ENCODE assay signal across 27 mouse cellular contexts in the genomic region with DNA sequence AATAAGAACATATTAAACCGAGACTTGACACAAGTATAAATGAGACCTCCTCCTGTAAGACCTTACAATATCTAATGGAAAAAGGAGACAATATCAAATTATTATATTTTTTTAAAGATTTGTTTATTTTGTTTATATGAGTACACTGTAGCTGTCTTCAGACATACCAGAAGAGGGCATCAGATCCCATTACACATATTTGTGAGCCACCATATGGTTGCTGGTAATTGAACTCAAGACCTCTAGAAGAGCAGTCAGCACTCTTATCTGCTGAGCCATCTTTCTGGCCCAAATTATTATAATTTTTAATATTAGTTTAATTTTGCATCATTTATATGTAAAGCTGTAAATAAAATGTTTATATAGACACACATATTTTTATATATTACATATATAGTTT. TPM values are rescaled to one million over a fixed set of nuclear protein-coding genes. Genes with fewer than 3 reads are reported as not detected.
DNase-seq lines count a peak whose midpoint lies in the region; ATAC-seq and TF ChIP-seq lines count a peak whose summit lies in the region.
"Had no signal": no experiment of that assay in that cellular context is flagged by ENCODE, and none has a peak within 500 bp of the region (broad histone marks: within the 10 kb centered on the region; RNA-seq: fewer than 3 reads in every experiment).

No protein-coding gene starts in this region.

- no peak for TF ChIP-seq POLR2A in CH12.LX (IDR thresholded peaks at IDR 0.05; ENCODE audit: low read depth, low read length)

- TF ChIP-seq CTCF in kidney, postnatal 0 days (IDR thresholded peaks at IDR 0.05; ENCODE audit: low read depth) = peak; percentile 41; the same call in 1 of the 2 replicates
- peak; percentile 17; the same call in 1 of the 2 replicates for TF ChIP-seq CTCF in lung, postnatal 0 days (IDR thresholded peaks at IDR 0.05)
- TF ChIP-seq CTCF in CH12.LX (conservative IDR thresholded peaks at IDR 0.05 in 1 of 2, IDR thresholded peaks at IDR 0.05 in 1 of 2; ENCODE audit: low read depth in 2 of 2, low read length in 2 of 2) = peak in 1 of 2 experiments; percentile 59; a peak in 2 of 4 replicates
- peak; percentile 34 for TF ChIP-seq CTCF in stomach, postnatal 0 days (IDR thresholded peaks at IDR 0.05; ENCODE audit: low read depth)

- H3K79me2 ChIP-seq in CH12.LX (replicated peaks; ENCODE audit: control insufficient read depth, extremely low read depth, insufficient read depth, poor library complexity, severe bottlenecking) = peaks cover 4% of the 10 kb centered on the region

- WGBS in kidney, postnatal 0 days = 96% methylated on average over 1 of the region's 1 CpGs
- 81% methylated on average over 1 of the region's 1 CpGs for WGBS in lung, postnatal 0 days
- WGBS in stomach, postnatal 0 days = 94% methylated on average over 1 of the region's 1 CpGs

- no peak overlapping the region for H3K27ac ChIP-seq in kidney, postnatal 0 days
- H3K27ac ChIP-seq in lung, postnatal 0 days (ENCODE audit: low read length) = no peak overlapping the region
- H3K27ac ChIP-seq in CH12.LX (ENCODE audit: insufficient read depth, low read depth) = no peak overlapping the region
- H3K27ac ChIP-seq in stomach, postnatal 0 days (replicated peaks) = no peak overlapping the region
- H3K27ac ChIP-seq: embryonic facial prominence, embryonic 13.5 days; forebrain, embryonic 10.5 days; forebrain, embryonic 15.5 days; hindbrain, embryonic 13.5 days; limb, embryonic 13.5 days; midbrain, embryonic 12.5 days; neural tube, embryonic 13.5 days had no signal

- dilution Hi-C loops in CH12.LX (cut with MboI; ENCODE audit: extremely low pct_ligation_motif_present, extremely low pct_unique_long_range_greater_than_20kb, low sequenced_read_pairs) = no loop called here

- H3K4me1 ChIP-seq in kidney, postnatal 0 days (replicated peaks; ENCODE audit: insufficient read depth, low read length) = peaks cover 5% of the 10 kb centered on the region; the same call in 1 of the 2 replicates
- peaks cover 13% of the 10 kb centered on the region; the same call in 1 of the 2 replicates for H3K4me1 ChIP-seq in lung, postnatal 0 days (ENCODE audit: insufficient read depth, low read depth, low read length)
- H3K4me1 ChIP-seq in CH12.LX (ENCODE audit: control insufficient read depth in 1 of 2, insufficient read depth in 2 of 2) = peaks cover 2 to 20% of the 10 kb centered on the region in 2 experiments
- H3K4me1 ChIP-seq in stomach, postnatal 0 days (replicated peaks; ENCODE audit: control insufficient read depth, insufficient read depth) = peaks cover 3% of the 10 kb centered on the region; the same call in 1 of the 2 replicates

- TF ChIP-seq EP300 in lung, postnatal 0 days (IDR thresholded peaks at IDR 0.05) = no peak
- no peak for TF ChIP-seq EP300 in CH12.LX (IDR thresholded peaks at IDR 0.05; ENCODE audit: low read length)
- no peak for TF ChIP-seq EP300 in stomach, postnatal 0 days (optimal IDR thresholded peaks at IDR 0.05)

- no peak for DNase-seq in kidney, postnatal 0 days (ENCODE audit: low spot score)
- no peak for DNase-seq in kidney, postnatal 36 days
- DNase-seq in lung, postnatal 0 days (ENCODE audit: low spot score) = no peak
- DNase-seq in lung, postnatal 14 days = no peak
- DNase-seq in CH12.LX (ENCODE audit: extremely low read depth) = no peak
- DNase-seq in stomach, postnatal 0 days (ENCODE audit: low spot score) = no peak
- DNase-seq in urinary bladder, adult 2 months (ENCODE audit: low spot score) = no peak
- DNase-seq: adrenal gland, postnatal 25 days; cerebellum, adult 18-20 months; cerebellum, postnatal 10 days; heart, postnatal 36 days; kidney, adult 2 months; lung, adult 18-20 months; lung, postnatal 36 days; right cerebral cortex, postnatal 25 days; thymus, adult 2 months; thymus, postnatal 36 days had no signal

- in situ Hi-C loops in CH12.LX (cut with MboI; ENCODE audit: low pct_ligation_motif_present, low pct_unique_long_range_greater_than_20kb, low sequenced_read_pairs) = no loop called here

- H3K4me2 ChIP-seq in kidney, postnatal 0 days (ENCODE audit: low read length) = no peak overlapping the region
- H3K4me2 ChIP-seq in lung, postnatal 0 days (replicated peaks; ENCODE audit: low read depth, low read length) = no peak overlapping the region
- H3K4me2 ChIP-seq in CH12.LX (ENCODE audit: insufficient read depth, low read depth, poor library complexity, severe bottlenecking) = no peak overlapping the region
- no peak overlapping the region for H3K4me2 ChIP-seq in stomach, postnatal 0 days (replicated peaks; ENCODE audit: low read depth)
- H3K4me2 ChIP-seq: embryonic facial prominence, embryonic 13.5 days; forebrain, embryonic 15.5 days; heart, embryonic 11.5 days; hindbrain, embryonic 13.5 days; limb, embryonic 13.5 days; liver, embryonic 11.5 days; midbrain, embryonic 12.5 days; neural tube, embryonic 13.5 days had no signal

- ATAC-seq in kidney, postnatal 0 days (replicated peaks; ENCODE audit: low FRiP score, low read depth) = no peak
- ATAC-seq in lung, postnatal 0 days = no peak
- ATAC-seq in stomach, postnatal 0 days (ENCODE audit: low FRiP score, low TSS enrichment) = no peak
- ATAC-seq: forebrain, embryonic 15.5 days; inflammation-experienced regulatory T-cells, adult 6 months had no signal

- no peak overlapping the region for H3K4me3 ChIP-seq in kidney, postnatal 0 days (replicated peaks; ENCODE audit: low read depth, low read length)
- no peak overlapping the region for H3K4me3 ChIP-seq in lung, postnatal 0 days (ENCODE audit: low read depth, low read length)
- no peak overlapping the region for H3K4me3 ChIP-seq in CH12.LX (replicated peaks in 1 of 3; ENCODE audit: low read depth in 2 of 3, low read length in 2 of 3, poor library complexity in 1 of 3)
- H3K4me3 ChIP-seq in stomach, postnatal 0 days (ENCODE audit: low read depth, low read length) = no peak overlapping the region
- H3K4me3 ChIP-seq: embryonic facial prominence, embryonic 13.5 days; forebrain, embryonic 10.5 days; forebrain, embryonic 15.5 days; hindbrain, embryonic 13.5 days; limb, embryonic 13.5 days; midbrain, embryonic 12.5 days; neural tube, embryonic 13.5 days had no signal

- H3K27me3 ChIP-seq in kidney, postnatal 0 days (ENCODE audit: insufficient read depth, low read length) = no peaks in the 10 kb centered on the region
- H3K27me3 ChIP-seq in lung, postnatal 0 days (replicated peaks; ENCODE audit: insufficient read depth, low read length) = no peaks in the 10 kb centered on the region
- H3K27me3 ChIP-seq in CH12.LX (replicated peaks) = no peaks in the 10 kb centered on the region
- no peaks in the 10 kb centered on the region for H3K27me3 ChIP-seq in stomach, postnatal 0 days (ENCODE audit: control insufficient read depth, insufficient read depth, low read length)
- H3K27me3 ChIP-seq: embryonic facial prominence, embryonic 13.5 days; forebrain, embryonic 15.5 days; hindbrain, embryonic 13.5 days; limb, embryonic 13.5 days; midbrain, embryonic 12.5 days; neural tube, embryonic 13.5 days had no signal

- H3K36me3 ChIP-seq in kidney, postnatal 0 days (ENCODE audit: insufficient read depth, low read length) = peaks cover 29% of the 10 kb centered on the region; the same call in 1 of the 2 replicates
- peaks cover 5% of the 10 kb centered on the region; the same call in 1 of the 2 replicates for H3K36me3 ChIP-seq in lung, postnatal 0 days (ENCODE audit: insufficient read depth, low read length)
- peaks cover 25 to 44% of the 10 kb centered on the region in 2 experiments for H3K36me3 ChIP-seq in CH12.LX (replicated peaks in 1 of 2; ENCODE audit: control insufficient read depth in 1 of 2, insufficient read depth in 1 of 2, low read length in 1 of 2)
- peaks cover 6% of the 10 kb centered on the region; the same call in 1 of the 2 replicates for H3K36me3 ChIP-seq in stomach, postnatal 0 days (ENCODE audit: control insufficient read depth, insufficient read depth, low read length)

- H3K9me3 ChIP-seq in kidney, postnatal 0 days (replicated peaks; ENCODE audit: low read length) = no peaks in the 10 kb centered on the region
- no peaks in the 10 kb centered on the region for H3K9me3 ChIP-seq in lung, postnatal 0 days (ENCODE audit: low read length)
- no peaks in the 10 kb centered on the region for H3K9me3 ChIP-seq in CH12.LX (replicated peaks; ENCODE audit: low read length)
- no peaks in the 10 kb centered on the region for H3K9me3 ChIP-seq in stomach, postnatal 0 days (ENCODE audit: control insufficient read depth, low read length)
- H3K9me3 ChIP-seq: embryonic facial prominence, embryonic 13.5 days; forebrain, embryonic 10.5 days; forebrain, embryonic 15.5 days; hindbrain, embryonic 13.5 days; limb, embryonic 13.5 days; midbrain, embryonic 12.5 days; neural tube, embryonic 13.5 days had no signal

- peak; percentile 52 for TF ChIP-seq RAD21 in CH12.LX (IDR thresholded peaks at IDR 0.05; ENCODE audit: low read depth, low read length)

- no peak overlapping the region for H3K9ac ChIP-seq in kidney, postnatal 0 days (ENCODE audit: low read depth, low read length)
- no peak overlapping the region for H3K9ac ChIP-seq in lung, postnatal 0 days (replicated peaks; ENCODE audit: low read depth)
- no peak overlapping the region for H3K9ac ChIP-seq in CH12.LX (ENCODE audit: insufficient read depth, low read depth)
- no peak overlapping the region for H3K9ac ChIP-seq in stomach, postnatal 0 days (ENCODE audit: low read length)
- H3K9ac ChIP-seq: embryonic facial prominence, embryonic 13.5 days; forebrain, embryonic 15.5 days; hindbrain, embryonic 13.5 days; limb, embryonic 13.5 days; midbrain, embryonic 12.5 days; neural tube, embryonic 13.5 days had no signal

RNA-seq across cellular contexts. Expression of a gene that starts 3.4 kb away (rescaled TPM):
- 30.5 and 30.6 TPM in 2 replicates for polyA plus RNA-seq in kidney, postnatal 0 days (2015; fragmentation: Nextera tagmentation; extraction: Ambion mirVana)
- polyA plus RNA-seq in lung, postnatal 0 days (2015; fragmentation: Nextera tagmentation; extraction: Ambion mirVana) = 17.2 and 19.5 TPM in 2 replicates
- total RNA-seq in CH12.LX (2012; rRNA removed) = 19.6 and 20.9 TPM in 2 replicates
- total RNA-seq in CH12.LX (2014; rRNA removed) = 38.8 and 44.1 TPM in 2 replicates
- polyA plus RNA-seq in CH12.LX (2012; ENCODE audit: insufficient read length, low read depth) = 24.2 and 28.1 TPM in 2 replicates
- 17.6 and 19.8 TPM in 2 replicates for polyA plus RNA-seq in stomach, postnatal 0 days (2015; fragmentation: Nextera tagmentation; extraction: Ambion mirVana)
- polyA plus RNA-seq in urinary bladder, adult 2 months (2012; rRNA removed) = 10.0 and 10.3 TPM in 2 replicates

RNA-seq across cellular contexts. Expression of a gene that starts 18.7 kb away (rescaled TPM):
- polyA plus RNA-seq in kidney, postnatal 0 days (2015; fragmentation: Nextera tagmentation; extraction: Ambion mirVana) = 5.1 and 5.3 TPM in 2 replicates
- 3.6 and 3.7 TPM in 2 replicates for polyA plus RNA-seq in lung, postnatal 0 days (2015; fragmentation: Nextera tagmentation; extraction: Ambion mirVana)
- 14.0 and 17.5 TPM in 2 replicates for total RNA-seq in CH12.LX (2012; rRNA removed)
- total RNA-seq in CH12.LX (2014; rRNA removed) = 35.4 and 42.2 TPM in 2 replicates
- polyA plus RNA-seq in CH12.LX (2012; ENCODE audit: insufficient read length, low read depth) = 34.2 and 34.5 TPM in 2 replicates
- 2.8 and 3.2 TPM in 2 replicates for polyA plus RNA-seq in stomach, postnatal 0 days (2015; fragmentation: Nextera tagmentation; extraction: Ambion mirVana)
- 8.8 and 9.5 TPM in 2 replicates for polyA plus RNA-seq in urinary bladder, adult 2 months (2012; rRNA removed)

RNA-seq across cellular contexts. Expression of a gene that starts 22.8 kb away (rescaled TPM):
- 0.69 and 0.97 TPM in 2 replicates for polyA plus RNA-seq in kidney, postnatal 0 days (2015; fragmentation: Nextera tagmentation; extraction: Ambion mirVana)
- polyA plus RNA-seq in lung, postnatal 0 days (2015; fragmentation: Nextera tagmentation; extraction: Ambion mirVana) = 2.9 and 3.8 TPM in 2 replicates
- 1.2 and 2.2 TPM in 2 replicates for total RNA-seq in CH12.LX (2012; rRNA removed)
- total RNA-seq in CH12.LX (2014; rRNA removed) = 5.3 and 5.4 TPM in 2 replicates
- polyA plus RNA-seq in CH12.LX (2012; ENCODE audit: insufficient read length, low read depth) = 1.3 and 2.5 TPM in 2 replicates
- 0.75 and 1.1 TPM in 2 replicates for polyA plus RNA-seq in stomach, postnatal 0 days (2015; fragmentation: Nextera tagmentation; extraction: Ambion mirVana)
- polyA plus RNA-seq in urinary bladder, adult 2 months (2012; rRNA removed) = 2.2 and 2.8 TPM in 2 replicates
- total RNA-seq: adrenal gland, postnatal 25 days had no signal
